Mouse (Mus musculus) A20 (cell line): ENCODE results near the gene Ogdh.

Experiments used
- DNase-seq: peaks from one replicate; pipeline ENCODE4 v3.0.0-alpha.2; 2011; ENCODE audit warnings: low read depth, low spot score

Gene Ogdh

DNA sequence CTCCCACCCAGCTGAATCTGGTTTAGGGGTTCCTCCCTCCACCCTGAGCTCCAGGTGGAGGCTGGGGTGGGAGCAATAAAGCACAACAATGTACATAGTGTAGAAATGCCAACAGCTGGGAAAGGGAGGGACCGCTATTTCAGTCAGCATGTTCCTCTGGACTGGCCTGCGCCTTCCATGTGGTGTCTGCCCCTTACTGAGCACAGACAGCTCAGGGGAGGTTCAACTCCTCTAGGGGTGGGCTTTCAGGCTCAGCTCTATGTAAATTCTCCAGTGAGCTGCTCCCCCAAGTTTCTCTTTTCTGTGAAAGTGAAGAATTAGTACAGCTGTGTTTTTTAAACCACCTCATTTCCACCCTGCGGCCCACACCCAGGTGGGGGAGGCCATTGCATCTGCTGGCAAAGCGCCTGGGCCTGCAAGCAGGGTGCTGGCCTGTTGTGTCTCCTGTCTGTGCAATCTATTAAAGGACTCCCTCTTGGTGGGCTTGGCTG lies 114.2 kb downstream of the Ogdh start:
- DNase-seq = no peak
